Mouse (Mus musculus) urinary bladder, adult 2 months (tissue): ENCODE data around the gene Hcn2. TPM values are rescaled to one million over a fixed set of nuclear protein-coding genes. Genes with fewer than 3 reads are reported as not detected.
A peak's percentile ranks its signal among the peaks of the same experiment; 100 is the strongest.
"Not testable (repeated sequence)": the region's sequence is repeated elsewhere in the genome, so short reads cannot be mapped to it uniquely, and the experiment has no call there.

ENCODE experiments used
- DNase-seq: peaks from one replicate; pipeline ENCODE4 v3.0.0; 2022; ENCODE audit warnings: low spot score
- polyA plus RNA-seq: library from polyadenylated mRNA; depleted of rRNA; stranded (reverse); fragments of >200 nt; gene quantifications from 2 replicates; pipeline ENCODE4 v1.2.3, GENCODE M21; 2012

The Hcn2 gene
- polyA plus RNA-seq, 1 experiment = 0.96 TPM

DNA sequence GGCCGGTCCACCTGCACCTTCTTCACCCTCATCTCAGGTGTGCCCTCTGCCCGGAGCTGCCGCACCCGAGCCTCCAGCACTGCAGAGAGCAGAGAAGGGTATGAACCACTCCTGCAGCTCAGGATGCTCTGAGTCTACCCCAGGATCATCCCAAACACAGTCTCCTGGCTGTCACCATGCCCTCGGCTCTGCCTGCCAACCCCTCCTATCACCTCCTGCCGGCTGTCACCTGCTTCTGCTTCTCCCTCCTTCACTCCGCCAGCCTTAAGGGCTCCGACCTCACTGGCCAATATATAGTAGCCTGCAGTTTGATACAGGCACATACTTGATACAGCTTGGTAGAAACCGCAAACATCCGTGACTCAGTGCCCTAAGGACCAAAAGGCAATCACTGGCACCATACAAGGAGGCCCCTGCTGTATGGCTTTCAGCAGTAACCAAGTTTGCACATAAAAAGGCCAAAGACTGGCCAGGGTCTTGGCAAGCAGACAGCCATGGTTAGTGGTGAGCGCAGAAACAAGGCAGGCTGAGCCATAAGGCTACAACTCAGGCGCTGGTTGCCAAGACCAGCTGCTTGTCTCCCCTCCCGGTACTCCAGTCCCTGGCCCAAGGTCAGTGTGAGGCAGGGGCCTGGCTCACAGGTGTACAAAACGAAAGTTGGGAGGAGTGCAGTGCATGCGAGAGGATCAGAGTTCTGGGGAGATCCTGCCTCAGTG is 27.4 kb downstream of the Hcn2 start:
- no peak for DNase-seq

DNA sequence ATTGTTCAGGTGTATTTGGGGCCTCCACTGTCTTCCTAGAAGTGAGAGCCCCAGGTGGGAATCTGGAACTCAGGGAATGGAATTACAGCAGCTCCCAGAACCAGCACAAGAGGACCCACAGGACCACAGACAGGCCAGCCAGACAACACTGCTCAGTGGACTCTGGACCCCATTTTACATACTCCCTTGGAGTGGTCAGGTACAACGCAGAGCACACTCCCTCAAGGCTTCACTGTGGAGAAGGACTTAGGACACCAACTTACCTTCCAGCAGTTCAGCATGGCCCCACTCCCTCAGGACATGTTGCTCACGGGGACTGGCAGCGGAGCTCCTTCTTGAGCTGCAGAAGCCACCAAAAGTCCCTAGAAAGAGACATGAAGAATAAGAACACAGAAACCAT is 29.0 kb downstream of the Hcn2 start:
- no peak for DNase-seq

DNA sequence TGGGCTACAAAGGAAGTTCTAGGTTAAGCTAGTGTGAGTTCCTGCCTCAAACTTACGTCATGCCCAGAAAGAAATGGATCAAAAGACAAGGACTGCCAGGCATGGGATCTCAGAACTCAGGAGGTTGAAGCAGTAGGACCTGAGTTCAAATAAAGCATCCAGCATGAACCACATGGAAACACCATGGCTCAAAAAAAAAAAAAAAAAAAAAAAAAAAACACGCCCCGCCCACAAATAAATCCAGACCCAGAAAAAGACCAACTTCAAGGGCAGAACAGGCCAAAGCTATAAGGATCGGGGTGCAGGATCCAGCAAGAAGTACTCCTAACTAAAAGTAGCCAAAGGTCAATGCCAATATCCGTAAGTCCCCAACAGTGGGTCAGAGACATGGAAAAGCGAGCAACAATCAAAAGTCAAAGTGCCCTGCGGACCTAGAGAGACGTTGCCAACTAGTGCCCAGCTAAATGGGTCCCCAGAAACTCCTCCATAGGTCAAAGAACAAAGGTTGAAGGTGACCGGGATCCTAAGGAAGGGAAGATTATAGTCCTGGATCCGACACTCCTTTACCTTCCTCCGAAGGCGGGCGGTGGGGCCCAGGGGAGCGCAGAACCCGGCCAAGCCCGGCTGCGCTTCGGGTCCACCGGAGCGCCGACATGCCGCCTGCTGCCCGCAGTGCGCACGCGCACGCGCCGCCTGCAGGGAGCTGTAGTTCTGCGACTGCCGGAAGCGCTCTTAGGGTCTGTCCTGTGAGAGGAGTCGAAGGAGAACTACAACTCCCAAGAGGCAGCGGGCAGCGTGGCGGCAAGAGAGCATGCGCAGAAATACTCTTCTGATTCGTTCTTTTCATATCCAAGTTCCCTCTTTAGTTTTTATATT is 29.7 kb downstream of the Hcn2 start, which contains the start of gene Polrmt:
Polrmt (minus strand) TSS at position 684 of the 876 bp plus-strand sequence.
- DNase-seq = peak; percentile 80

DNA sequence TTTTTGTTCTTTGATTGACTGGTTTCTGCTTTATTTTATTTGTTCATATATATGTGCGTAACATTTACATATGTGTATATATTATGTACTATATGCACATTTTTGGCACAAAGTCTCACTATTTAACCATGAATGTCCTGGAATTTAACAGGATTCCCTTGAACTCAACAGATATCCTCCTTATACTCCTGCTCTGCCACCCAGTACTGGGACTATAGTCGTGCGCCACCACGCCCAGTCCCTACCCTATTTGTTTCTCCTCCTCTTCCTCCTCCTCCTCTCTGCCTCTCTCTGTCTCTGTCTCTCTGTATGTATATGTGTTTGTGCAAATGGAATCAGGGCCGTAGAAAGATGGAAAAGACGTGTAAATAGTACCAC is 30.3 kb downstream of the Hcn2 start:
- no peak for DNase-seq

DNA sequence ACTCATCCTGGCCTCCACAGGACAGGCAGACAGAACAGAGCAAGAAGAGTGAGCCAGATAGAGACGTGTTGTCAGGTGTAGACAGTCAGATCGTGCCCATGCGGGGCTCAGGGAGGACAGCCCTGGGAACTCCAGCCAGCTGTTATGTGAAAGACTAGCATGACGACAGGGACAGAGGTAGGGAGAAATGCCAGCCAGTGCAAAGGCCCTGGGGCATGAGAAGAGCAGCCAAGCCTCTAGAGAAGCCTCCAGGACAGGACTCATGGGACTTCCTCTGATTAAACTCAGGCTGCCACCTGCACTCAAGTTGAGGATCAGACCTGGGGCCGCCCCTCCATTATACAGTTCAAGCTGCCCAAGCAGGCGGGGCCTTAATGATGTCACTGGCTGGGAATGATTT is 32.1 kb downstream of the Hcn2 start:
- DNase-seq = no peak

DNA sequence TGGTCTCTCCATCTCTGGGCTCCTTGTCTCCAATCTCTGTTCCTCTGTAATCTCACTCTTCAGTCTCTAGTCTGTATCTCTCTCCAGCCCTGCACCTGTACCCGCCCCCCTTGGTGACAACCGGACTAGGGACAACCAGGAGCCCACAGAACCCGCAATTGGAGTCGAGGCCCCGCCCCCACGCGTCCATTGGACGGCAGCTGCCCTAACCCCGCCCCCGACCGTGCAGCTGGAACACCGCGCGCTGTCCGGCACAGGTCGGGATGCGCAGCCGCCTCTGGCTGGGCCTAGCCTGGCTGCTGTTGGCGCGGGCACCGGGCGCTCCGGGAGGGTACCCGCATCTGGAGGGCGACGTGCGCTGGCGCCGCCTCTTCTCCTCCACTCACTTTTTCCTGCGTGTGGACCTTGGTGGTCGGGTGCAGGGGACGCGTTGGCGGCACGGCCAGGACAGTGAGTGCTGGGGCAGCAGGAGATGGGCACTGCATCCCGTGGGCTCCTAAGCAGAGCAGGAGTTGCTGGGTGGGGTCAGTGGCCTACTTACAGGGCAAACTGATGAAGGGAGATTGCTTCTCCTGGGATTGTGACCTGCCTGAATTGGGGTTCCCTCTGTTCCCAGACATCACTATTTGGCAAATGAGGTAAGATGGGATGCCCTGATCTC is 38.6 kb downstream of the Hcn2 start, which contains the start of gene Fgf22:
Fgf22 (plus strand) TSS at position 221 of the 661 bp plus-strand sequence.
- DNase-seq = no peak

DNA sequence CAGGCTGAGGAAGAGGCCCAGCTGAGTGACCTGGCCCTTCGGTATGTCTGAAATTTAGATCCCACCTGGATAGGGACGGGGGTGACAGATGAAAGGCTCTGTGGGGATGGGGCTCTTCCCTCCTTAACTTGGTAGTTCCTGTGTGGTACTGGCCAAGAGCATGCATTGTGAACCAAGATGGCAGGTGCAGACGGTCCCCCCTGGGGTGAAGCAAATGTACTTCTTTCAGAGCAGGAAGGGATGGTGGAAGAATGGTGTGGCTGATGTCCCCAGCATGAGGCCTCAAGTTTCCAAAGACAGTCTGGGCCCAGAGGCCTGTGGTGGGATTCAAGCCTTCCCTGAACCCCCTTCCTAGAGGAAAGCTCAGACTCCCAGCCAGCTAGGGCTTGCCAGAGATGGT is 39.4 kb downstream of the Hcn2 start:
- no peak for DNase-seq

DNA sequence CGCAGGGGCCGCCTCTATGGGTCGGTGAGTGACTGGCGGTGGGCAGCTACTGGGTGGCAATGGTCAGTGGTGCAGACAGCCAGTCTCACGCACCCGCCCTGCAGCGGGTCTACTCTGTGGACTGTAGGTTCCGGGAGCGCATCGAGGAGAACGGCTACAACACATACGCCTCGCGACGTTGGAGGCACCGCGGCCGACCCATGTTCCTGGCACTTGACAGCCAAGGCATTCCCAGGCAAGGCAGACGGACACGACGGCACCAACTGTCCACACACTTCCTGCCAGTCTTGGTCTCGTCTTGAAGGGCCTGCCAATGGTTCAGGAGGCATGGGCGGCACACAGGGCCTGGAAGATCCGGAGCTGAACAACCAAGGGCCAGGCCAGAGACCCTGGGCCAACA is 40.2 kb downstream of the Hcn2 start:
- no peak for DNase-seq

DNA sequence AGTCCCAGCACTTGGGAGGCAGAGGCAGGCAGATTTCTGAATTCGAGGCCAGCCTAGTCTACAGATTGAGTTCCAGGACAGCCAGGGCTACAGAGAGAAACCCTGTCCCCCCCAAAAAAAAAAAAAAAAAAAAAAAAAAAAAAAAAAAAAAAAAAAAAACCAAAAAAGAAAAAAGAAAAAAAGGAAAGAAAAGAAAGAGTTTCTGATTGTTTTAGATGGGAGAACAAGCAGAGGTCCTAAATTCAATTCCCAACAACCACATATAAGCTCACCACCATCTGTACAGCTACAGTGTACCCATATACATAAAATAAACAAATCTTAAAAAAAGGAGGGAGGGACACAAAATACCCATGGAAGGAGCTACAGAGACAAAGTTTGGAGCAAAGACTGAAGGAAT is 43.2 kb downstream of the Hcn2 start:
- not testable (repeated sequence) for DNase-seq

DNA sequence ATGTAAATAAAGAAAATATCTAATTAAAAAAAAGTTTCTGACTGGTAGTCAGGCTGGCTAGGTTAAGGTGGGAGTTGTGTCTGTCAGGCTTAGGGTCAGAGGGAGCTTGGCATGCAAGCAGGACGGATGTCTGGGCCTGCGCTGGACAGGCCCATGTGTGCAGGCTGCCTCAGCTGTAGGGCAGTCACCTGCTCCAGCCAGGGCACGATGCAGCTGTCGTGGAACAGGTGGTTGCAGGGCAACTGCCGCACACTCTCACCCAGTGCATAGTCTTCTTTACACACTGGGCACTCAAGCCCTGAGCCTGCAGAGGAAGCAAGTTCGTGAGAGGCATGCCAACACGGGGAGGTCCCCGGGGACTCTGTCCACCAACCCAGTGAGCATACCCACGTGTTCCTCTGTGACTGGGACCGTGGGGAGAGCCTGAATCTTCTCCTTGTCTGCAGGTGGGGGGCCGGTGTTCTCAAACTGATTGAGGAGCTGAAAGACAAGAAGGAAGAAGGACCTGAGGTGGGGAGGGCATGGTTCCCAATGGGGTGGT is 44.2 kb downstream of the Hcn2 start:
- DNase-seq = no peak

DNA sequence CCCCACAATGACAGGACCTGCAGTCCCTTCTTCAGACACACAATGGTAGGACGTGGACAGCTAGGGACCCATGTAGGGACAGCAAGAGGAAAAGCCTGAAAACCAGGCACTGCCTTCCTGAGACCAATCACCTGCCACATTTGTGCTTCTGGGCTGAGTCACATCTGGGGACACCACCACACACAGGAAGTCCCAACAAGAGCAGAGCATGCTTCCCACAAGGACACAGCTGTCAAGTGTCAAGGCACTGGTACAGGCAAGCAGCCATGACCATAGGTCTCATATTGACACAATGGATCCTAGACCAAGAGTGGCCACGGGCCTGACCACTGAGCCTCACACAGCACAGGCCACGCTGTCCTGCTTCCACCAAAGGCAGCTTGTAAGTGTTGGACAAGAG is 46.4 kb downstream of the Hcn2 start:
- no peak for DNase-seq

DNA sequence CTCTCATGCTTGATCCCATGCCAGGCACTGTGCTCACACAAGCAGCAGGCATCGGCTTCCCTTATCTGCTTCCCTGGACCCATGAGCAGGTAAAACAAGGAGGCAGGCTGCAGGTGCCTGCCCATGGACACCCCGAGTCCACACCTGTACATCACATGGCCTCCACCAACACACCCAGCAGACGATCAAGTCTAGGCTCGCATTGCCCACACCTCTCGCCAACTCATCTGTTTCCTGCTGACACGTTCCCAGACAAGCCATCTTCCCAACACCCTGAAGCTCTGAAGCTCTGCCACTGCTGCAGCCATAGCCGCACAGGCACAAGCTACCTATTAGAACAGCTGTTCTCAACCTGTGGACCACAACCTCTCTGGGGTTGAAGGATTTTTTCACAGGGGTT is 47.8 kb downstream of the Hcn2 start:
- DNase-seq = peak; percentile 40

DNA sequence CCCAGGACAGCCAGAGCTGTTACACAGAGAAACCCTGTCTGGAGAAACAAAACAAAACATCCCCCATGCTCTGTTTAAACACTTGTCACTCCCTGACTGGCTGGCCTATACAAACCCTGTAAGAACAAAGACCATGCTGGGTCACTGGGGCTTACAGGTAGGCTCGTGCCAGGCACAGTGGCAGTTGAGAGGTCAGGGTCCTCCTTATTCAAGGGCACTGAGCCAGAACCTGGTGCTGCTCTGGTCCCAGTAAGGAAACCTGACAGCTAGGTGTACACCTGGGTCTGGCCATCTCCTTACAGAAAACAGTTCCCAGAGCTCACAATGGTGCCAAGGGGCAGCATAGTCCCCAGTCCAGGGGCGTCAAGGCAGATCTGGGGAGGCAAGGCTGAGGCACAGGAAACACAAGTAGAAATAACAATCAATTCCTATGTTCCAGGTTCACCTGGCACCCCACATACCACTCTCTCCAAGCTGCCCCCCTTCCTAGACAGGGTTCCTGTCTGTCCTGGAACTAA is 48.9 kb downstream of the Hcn2 start:
- DNase-seq = no peak

DNA sequence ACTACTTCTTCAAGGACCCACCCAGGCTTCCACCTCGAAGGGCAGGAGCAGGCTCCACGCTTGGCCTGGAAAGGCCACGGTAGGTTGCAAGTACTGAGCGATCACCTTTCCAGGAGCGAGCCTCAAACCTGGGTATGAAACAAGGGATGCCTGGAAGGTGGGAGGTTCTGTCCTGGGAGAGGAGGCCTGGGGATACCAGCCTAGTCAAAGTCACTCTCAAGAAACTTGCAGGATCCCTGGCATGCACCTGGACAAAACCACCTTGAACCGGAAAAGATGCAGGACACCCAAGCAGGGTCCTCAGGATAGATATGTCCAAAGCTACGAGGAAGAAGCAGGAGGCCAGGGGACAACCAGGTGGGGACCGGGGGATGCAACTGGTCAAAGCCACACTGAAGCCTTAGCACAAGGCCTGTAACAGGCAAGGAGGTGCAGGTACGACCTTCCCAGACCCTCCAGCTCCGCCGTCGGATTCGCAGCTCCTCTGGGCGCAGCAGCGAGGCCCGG is 49.6 kb downstream of the Hcn2 start:
- no peak for DNase-seq

DNA sequence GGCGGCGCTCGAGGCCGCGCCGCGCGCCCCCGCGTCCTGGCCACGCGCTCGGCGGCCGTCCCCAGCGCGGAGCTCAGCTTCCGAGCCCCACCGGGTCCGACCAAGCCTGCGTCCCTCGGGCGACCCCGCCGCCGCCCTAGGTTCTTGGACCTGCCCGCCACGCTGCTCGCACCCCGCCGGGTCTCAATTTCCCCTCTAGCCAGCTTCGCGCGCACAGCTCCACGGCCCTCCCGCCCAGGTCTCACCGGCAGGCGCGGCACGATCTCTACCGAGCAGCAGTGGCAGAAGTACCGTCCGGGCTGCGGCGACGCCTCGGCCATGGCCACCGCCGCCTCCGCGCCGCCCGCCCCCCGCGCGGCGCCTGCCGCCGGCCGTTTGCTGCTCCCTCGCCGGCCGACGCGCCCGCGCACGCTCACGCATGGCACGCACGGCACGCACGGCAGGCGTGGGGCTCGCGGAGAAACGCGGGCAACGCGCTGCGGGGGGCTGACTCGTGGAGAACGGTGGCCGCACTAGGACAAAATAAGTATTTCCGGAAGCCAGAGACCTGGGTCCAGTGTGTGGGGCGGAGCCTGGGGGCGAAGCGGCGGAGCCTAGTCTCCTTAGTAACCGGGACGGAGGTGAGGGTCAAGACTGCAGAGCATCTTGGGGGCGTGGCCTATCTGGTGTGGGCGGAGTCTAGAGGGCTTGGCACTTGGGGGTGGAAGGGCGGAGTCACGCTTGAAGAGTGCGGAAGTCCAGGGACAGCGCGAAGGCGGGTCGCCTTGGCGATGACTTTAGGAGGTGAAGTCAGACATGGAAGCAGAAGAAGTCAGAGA is 50.3 kb downstream of the Hcn2 start, which contains the start of gene Rnf126:
Rnf126 (minus strand) TSS at position 445 of the 818 bp plus-strand sequence.
- peak; percentile 96 for DNase-seq

DNA sequence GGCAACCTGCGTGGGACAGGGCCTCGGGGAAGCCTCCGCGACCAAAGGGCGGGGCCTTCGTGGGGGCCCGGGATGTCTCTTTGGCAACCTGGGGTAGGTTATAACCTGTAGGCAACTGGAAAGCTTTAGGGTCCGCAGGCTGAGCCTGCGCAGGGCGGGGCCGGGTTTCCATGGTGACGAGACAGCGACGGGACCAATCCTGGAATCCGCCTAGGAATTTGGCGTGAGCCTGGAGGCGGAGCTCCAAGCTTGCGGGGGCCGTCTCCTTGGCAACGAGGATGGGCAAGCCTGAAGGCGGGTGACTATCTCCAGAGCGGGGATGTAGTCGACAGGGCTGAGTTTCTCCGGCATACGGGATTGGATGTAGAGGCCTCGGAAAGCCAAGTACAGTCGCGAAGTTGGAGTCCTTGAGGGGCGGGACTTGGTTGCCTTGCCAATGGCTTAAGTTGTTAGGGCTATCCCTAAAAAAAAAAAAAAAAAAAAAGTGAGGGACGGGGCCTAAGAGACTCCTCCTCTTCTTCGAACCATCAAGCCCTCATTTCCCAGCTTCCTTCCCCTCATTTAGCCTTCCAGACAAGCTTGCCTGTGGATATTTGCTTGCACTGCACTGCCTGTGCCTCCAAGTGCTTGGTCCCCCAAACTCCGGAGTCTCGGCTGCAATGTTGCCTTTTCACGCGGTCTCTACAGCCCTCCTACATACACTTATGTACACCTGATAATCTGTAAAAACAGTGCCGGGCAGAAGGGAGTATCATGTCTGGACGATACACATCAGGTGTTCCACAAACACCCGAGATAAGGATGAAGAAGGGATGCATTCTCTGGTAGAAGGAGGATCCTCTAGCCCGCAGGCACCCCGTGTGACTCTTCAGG is 51.2 kb downstream of the Hcn2 start:
- DNase-seq = peak; percentile 68

DNA sequence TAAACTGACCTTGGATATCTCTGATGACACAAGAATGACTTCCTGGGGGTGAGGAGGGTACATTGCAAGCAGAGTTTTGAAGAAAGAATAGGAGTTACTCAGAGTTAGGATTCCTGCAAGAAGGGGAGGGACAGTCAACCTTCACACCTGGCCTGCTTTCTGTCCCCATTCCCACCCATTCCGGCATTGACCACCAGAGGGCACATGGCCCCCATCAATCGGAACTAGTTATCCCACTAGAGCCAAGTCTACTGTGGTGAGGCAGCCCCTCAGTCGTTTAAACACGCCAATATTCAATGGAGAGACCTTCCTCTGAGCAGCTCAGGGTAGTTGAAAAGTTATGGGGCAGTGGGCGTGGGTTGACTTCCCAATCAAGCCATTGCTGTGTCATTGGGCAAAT is 52.0 kb downstream of the Hcn2 start:
- no peak for DNase-seq

DNA sequence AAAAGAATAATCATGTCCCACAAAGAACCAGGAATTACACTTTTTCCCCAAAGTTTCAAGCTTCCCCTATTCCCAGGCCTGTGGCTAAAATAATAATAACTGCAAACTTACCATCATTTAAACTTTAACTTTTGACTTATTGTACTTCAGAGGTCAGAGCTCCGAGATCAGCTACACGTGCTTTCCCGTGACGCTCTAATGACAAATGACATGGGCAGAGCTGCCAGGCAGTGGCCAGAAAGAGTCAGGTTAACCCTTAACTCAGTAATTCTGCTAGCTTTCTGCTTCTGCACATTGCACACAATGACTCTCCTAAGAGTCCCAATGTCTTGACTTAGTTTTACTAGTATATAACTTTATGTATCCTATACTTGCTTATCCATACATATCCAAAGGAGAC is 52.9 kb downstream of the Hcn2 start:
- no peak for DNase-seq

DNA sequence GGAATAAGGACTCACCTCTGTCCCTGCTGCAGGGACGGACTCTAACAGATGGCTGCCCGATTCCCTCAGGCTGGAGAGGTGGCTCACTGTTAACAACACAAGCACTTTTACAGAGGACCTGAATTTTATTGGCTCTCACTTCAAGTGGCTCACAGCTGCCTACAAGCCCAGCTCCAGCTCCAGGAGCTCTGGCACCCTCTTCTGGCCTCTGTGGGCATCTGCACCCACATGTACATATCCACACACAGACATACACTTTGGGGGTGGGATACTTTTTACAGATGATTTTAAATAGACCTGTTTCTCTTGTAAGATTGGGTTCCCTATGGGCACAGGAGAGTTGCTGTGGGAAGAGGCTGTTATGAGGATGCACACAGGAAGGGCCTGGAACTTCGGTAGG is 55.9 kb downstream of the Hcn2 start:
- no peak for DNase-seq

DNA sequence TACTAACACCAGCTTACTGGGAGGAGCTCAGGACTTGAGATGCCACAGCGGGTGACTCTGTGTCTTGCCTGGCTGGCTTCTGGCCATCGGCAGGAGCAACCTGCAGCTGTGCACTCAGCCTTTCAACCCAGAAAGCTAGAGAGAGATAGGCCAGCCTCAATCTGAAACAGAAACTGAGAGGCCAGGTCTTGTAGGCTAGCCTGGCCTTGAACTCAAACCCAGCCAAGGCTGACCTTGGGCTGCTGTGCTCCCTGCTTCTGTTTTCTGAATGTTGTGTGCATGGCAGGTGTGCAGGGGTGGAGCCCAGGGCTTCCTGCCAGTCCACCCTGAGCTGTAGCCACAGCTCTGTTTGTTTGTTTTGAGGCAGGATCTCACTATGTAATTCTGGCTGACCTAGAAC is 56.8 kb downstream of the Hcn2 start:
- DNase-seq = no peak
